Mouse (Mus musculus): ENCODE results near the gene Ap2s1.

DNA sequence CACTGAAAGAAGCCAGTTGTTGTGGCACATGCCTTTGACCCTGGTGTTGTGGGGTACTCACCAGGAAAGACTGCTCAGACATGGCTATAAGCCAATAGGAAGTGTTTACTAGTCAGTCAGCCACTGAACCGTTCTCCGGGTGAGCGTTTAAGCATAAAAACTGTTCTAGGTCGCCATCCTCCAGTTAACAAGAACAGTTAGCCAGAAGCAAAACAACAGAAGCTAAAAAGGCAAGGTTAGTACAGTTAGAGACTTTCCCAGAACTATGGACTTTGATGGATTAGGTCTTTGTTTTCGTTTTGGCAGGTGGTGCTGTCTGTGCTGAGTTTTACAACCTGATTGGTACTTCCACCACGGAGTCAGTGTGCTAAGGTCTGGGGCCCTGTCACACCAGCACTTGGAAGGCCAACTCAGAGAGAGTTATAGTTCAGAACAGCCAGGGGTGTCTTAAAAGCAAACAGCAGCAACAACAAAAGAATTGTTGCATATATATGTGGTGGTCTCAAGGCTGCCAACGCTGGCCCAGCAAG, 6.3 kb upstream of the Ap2s1 start:
- TF ChIP-seq CTCF (IDR thresholded peaks at IDR 0.05; ENCODE audit: extremely low read depth, insufficient read depth, low read length) (no peak), POLR2A (IDR thresholded peaks at IDR 0.05; ENCODE audit: extremely low read depth, insufficient read depth, low read length) (no peak)

Data from cortical plate, adult 2 months (tissue).